Mouse (Mus musculus) lung, postnatal 0 days (tissue): ENCODE data around the gene Rnf13. TPM values are rescaled to one million over a fixed set of nuclear protein-coding genes. Genes with fewer than 3 reads are reported as not detected.

Experiments
- ATAC-seq: fragments of 200-750 bp; cut with Nextera tagmentation; 2 replicates; pipeline ENCODE4 v1.8.0; 2017; ENCODE audit warnings: moderate library complexity
- DNase-seq: peaks from one replicate; pipeline ENCODE4 v3.0.0-alpha.2; 2016; ENCODE audit warnings: low spot score
- H3K27ac ChIP-seq: fragments of 300-500 bp; sonication (generic); 2 replicates; pipeline ENCODE4 v1.5.1; 2014; ENCODE audit warnings: antibody characterized with exemption, mild to moderate bottlenecking, low read length, mixed read lengths
- H3K27me3 ChIP-seq: fragments of 300-500 bp; sonication (generic); replicated peaks from 2 replicates; pipeline ENCODE4 v1.6.1; 2014; ENCODE audit warnings: low read length, mixed read lengths; ENCODE audit not compliant: insufficient read depth
- H3K36me3 ChIP-seq: fragments of 300-500 bp; sonication (generic); 2 replicates; pipeline ENCODE4 v1.6.1; 2014; ENCODE audit warnings: low read length, mixed read lengths; ENCODE audit not compliant: insufficient read depth
- H3K4me1 ChIP-seq: fragments of 300-500 bp; sonication (generic); 2 replicates; pipeline ENCODE4 v1.6.1; 2014; ENCODE audit warnings: antibody characterized with exemption, low read depth, low read length, mixed read lengths; ENCODE audit not compliant: insufficient read depth
- H3K4me2 ChIP-seq: fragments of 300-500 bp; sonication (generic); replicated peaks from 2 replicates; pipeline ENCODE4 v1.6.1; 2014; ENCODE audit warnings: low read depth, mild to moderate bottlenecking, low read length, moderate library complexity, mixed read lengths
- H3K4me3 ChIP-seq: fragments of 300-500 bp; sonication (generic); 2 replicates; pipeline ENCODE4 v1.5.1; 2014; ENCODE audit warnings: low read depth, low read length
- H3K9ac ChIP-seq: fragments of 300-500 bp; sonication (generic); replicated peaks from 2 replicates; pipeline ENCODE4 v1.6.1; 2014; ENCODE audit warnings: low read depth, mild to moderate bottlenecking
- H3K9me3 ChIP-seq: fragments of 300-500 bp; sonication (generic); 2 replicates; pipeline ENCODE4 v1.6.1; 2016; ENCODE audit warnings: low read length, mixed read lengths
- CTCF ChIP-seq: IDR thresholded peaks from 2 replicates; pipeline ENCODE4 v1.5.1; 2016; ENCODE audit warnings: antibody characterized with exemption, mild to moderate bottlenecking
- EP300 ChIP-seq: IDR thresholded peaks from 2 replicates; pipeline ENCODE4 v1.6.1; 2016; ENCODE audit warnings: antibody characterized with exemption, mild to moderate bottlenecking, control low read depth
- WGBS: fragments of 180-500 bp; shearing (Covaris S2); extraction: QIAGEN DNeasy Blood & Tissue Kit; methylation state at CpG from one replicate; pipeline ENCODE4 v1.1.7; 2014; 5-methylcytosine and 5-hydroxymethylcytosine counted together
- polyA plus RNA-seq: library from polyadenylated mRNA; unstranded; fragments of >200 nt; fragmentation: Nextera tagmentation; extraction: Ambion mirVana; gene quantifications from 2 replicates; pipeline ENCODE4 v1.2.1, GENCODE M21; 2015

Gene Rnf13
- polyA plus RNA-seq, 1 experiment from 2014 or later = 155 TPM

DNA sequence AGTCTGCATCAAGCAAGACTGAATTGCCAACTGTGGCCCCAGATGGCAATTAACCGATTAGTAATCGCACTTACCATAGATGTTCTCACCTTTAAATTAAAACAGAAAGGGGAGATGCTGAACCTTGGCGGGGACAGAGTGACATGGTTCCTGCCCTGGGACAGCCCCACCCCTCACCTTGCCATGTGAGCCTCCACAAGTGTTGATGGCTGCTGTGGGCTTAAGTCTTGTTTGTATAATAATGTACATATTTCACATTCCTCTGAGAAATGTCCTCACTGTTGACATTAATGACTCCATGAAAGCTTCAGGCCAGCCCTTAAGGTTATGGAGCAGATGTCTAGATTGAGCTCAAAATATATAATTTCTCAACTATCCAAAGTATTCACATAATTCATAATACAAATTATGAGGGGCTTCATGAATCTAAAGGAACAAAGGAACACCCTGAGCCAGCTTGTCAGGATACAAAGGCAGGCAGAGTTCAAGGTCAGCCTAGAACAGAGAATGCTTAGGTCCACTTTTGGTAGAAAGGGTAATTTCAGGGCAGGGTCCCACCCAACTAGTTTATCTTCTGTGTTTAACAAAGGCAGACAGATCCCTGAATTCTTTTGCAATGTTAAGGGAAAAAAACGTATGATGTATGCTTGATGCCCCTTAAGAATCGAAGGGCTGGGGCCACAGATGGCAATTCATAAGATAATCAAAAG, 3.5 kb upstream of the Rnf13 start:
- TF ChIP-seq EP300 = no peak
- TF ChIP-seq CTCF = no peak
- Histone ChIP-seq H3K27ac (no peak overlapping the region), H3K4me3 (no peak overlapping the region), H3K4me2 (no peak overlapping the region), H3K4me1 (peaks cover 3% of the 10 kb centered on the region; the same call in 1 of the 2 replicates), H3K9me3 (no peaks in the 10 kb centered on the region), H3K9ac (no peak overlapping the region), H3K27me3 (no peaks in the 10 kb centered on the region), H3K36me3 (no peaks in the 10 kb centered on the region)
- DNase-seq (no peak), ATAC-seq (no peak)
- 71% methylated on average over 5 of the region's 5 CpGs for WGBS

DNA sequence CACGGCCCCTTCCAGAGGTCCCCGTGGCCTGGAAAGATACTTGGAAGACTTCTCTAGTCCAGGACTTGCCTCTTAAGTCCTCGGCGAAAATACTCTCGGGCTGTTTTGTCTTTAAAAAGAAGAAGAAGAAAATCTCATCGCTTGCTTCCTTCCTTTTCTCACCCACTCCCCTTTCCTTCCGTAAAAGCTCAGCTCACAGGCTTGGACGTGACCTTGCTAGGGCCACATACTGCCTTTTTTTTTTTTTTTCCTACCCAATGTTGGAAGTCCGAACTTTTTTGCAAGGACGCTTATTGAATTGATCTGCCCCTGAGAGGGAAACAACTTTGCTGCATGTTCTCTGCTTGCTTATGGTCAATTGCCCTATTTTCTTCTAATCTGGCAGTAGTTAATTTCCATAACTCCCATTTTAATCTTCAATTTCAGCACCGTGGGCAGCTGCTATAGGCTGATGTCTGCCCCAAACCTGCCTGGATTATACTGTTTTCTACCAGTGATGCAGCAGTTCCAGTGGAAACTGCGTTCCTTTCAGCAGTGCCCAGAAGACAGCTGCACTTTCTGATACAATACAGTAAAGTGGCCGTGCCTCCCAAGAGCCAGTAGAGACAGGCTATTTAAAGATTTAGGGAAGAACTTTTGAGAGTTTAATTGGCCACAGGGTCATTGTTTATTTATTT, 695 bp downstream of the Rnf13 start:
- Histone ChIP-seq H3K4me3 (peak overlapping the region; percentile 58), H3K27me3 (no peaks in the 10 kb centered on the region), H3K36me3 (no peaks in the 10 kb centered on the region), H3K27ac (peak overlapping the region; percentile 88), H3K4me1 (peaks cover 3% of the 10 kb centered on the region; the same call in 1 of the 2 replicates), H3K9me3 (no peaks in the 10 kb centered on the region), H3K4me2 (peak overlapping the region; percentile 66), H3K9ac (peak overlapping the region; percentile 43)
- ATAC-seq = no peak
- WGBS = 2% methylated on average over 13 of the region's 13 CpGs
- no peak for TF ChIP-seq CTCF
- DNase-seq = peak; percentile 25

DNA sequence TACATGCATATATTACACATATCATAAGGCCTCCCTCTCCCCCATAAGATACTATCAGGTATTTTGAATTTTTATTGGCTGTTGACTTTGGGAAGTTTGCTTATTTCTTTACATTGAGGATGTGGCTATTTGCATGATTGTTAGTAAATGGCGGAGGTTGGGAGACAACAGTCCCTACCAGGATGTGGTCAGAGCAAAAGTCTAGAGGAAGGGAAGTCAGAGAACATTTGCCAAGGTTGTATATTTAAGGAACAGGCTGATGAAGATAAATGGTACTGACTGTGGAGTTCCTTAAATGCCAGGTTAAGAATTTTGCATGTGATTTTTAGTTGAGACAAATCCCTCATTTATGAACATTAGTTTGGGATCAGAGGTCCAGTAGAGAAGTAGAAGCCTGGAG, 4.0 kb downstream of the Rnf13 start:
- H3K4me3 ChIP-seq = no peak overlapping the region
- H3K27ac ChIP-seq = no peak overlapping the region
- no peaks in the 10 kb centered on the region for H3K27me3 ChIP-seq
- 65% methylated on average over 1 of the region's 1 CpGs for WGBS
- no peak for TF ChIP-seq EP300
- no peak for ATAC-seq
- DNase-seq = peak; percentile 4
- no peak overlapping the region for H3K9ac ChIP-seq
- peaks cover 3% of the 10 kb centered on the region; the same call in 1 of the 2 replicates for H3K4me1 ChIP-seq
- H3K9me3 ChIP-seq = no peaks in the 10 kb centered on the region
- no peaks in the 10 kb centered on the region for H3K36me3 ChIP-seq
- no peak overlapping the region for H3K4me2 ChIP-seq

DNA sequence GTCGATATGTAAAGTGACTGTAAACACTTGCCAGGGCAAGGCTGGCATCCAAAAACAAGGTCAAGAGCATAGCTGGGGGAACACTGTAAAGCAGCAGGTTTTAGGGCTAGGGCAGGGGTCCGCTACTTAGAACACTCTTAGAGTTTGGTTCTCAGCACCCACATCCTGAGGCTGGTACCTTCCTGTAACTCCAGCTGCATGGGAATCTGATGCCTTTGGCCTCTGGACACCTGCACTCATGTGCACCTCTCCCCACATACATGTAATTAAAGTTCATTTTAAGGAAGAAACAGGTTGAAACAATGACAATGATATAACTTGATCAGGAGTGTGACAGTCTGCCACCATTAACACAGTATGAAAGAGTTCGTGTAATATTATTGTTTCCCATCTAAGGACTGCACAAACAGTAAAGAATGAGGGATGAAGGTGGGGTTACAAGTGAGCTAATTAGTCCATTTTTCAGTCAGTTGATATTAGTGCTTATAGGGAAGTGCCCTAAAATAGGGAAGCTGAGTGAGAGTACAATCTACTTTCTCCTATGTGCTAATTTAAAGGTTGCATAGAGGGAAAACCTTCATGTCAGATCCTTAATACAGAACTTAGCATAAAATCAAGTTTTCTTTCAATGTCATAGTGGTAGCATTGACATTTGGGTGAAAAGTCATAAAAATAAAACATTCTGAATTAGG, 12.9 kb downstream of the Rnf13 start:
- no peak overlapping the region for H3K4me2 ChIP-seq
- TF ChIP-seq CTCF (no peak), EP300 (no peak)
- no peaks in the 10 kb centered on the region for H3K4me1 ChIP-seq
- H3K36me3 ChIP-seq = no peaks in the 10 kb centered on the region
- DNase-seq = peak; percentile 3
- WGBS = 92% methylated on average over 3 of the region's 3 CpGs
- no peaks in the 10 kb centered on the region for H3K9me3 ChIP-seq
- H3K9ac ChIP-seq = no peak overlapping the region
- no peak for ATAC-seq
- no peak overlapping the region for H3K4me3 ChIP-seq
- H3K27me3 ChIP-seq = no peaks in the 10 kb centered on the region
- H3K27ac ChIP-seq = no peak overlapping the region

DNA sequence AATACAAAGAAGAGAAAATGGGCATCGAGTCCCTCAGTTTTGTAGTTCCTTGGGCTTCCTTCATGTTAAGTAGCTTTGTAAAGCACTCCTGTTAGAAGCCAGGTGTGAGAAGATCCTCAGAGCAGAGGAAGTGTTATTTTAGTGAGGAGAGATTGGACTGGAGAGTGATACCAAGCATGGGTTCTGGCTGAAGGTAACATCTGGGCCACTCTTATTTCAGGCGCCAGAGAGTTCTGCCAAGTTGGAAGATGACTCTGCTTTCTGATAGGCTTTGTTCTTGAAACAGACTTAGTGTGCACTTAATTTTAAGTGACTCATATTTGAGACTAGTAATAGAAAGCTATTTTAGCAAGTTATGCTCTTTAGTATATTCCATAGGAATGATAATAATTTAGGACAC, 41.1 kb downstream of the Rnf13 start:
- H3K4me2 ChIP-seq = no peak overlapping the region
- H3K27me3 ChIP-seq = no peaks in the 10 kb centered on the region
- no peak for DNase-seq
- no peaks in the 10 kb centered on the region for H3K9me3 ChIP-seq
- H3K9ac ChIP-seq = no peak overlapping the region
- 92% methylated on average over 2 of the region's 2 CpGs for WGBS
- ATAC-seq = no peak
- no peaks in the 10 kb centered on the region for H3K4me1 ChIP-seq
- TF ChIP-seq EP300 (no peak), CTCF (no peak)
- no peak overlapping the region for H3K27ac ChIP-seq
- H3K4me3 ChIP-seq = no peak overlapping the region
- 0 out of 2 replicates have a peak, but pooled peaks cover 3% of the 10 kb centered on the region for H3K36me3 ChIP-seq

DNA sequence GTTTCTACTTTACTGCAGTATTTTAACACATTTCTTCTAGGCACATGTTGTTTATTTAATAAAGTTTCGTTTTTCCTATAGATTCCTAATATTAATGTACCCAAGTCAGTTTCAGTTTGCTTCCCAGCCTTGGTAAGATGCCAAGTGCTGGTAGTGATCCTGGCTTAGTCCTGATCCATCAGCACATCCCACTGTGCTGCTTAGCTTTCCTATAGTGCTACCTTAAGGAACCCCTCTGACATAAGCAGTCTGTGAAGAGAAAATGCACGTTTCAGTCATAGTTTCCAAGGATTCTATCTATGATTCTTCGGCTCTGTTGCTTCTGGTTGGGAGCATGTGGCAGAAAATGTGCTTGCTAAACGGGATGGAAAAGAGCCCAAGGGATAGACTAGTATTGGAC, 52.6 kb downstream of the Rnf13 start:
- Histone ChIP-seq H3K9ac (no peak overlapping the region), H3K36me3 (0 out of 2 replicates have a peak, but pooled peaks cover 3% of the 10 kb centered on the region), H3K27ac (no peak overlapping the region), H3K4me2 (no peak overlapping the region), H3K4me1 (no peaks in the 10 kb centered on the region), H3K9me3 (no peaks in the 10 kb centered on the region), H3K4me3 (no peak overlapping the region), H3K27me3 (no peaks in the 10 kb centered on the region)
- ATAC-seq (no peak), DNase-seq (no peak)
- 84% methylated on average over 4 of the region's 4 CpGs for WGBS
- TF ChIP-seq EP300 = no peak
- no peak for TF ChIP-seq CTCF
